Mouse (Mus musculus): Measurements from ENCODE around the gene Mboat7.

Gene Mboat7

GRCm38 (mm10) chr7:3692382-3692986 lies 839 bp downstream of the Mboat7 start, which contains the start of gene Tsen34:
TSS of gene Tsen34 (plus strand) at chr7:3692863.
- no peak for DNase-seq (ENCODE audit: low read depth, low spot score)

DNA sequence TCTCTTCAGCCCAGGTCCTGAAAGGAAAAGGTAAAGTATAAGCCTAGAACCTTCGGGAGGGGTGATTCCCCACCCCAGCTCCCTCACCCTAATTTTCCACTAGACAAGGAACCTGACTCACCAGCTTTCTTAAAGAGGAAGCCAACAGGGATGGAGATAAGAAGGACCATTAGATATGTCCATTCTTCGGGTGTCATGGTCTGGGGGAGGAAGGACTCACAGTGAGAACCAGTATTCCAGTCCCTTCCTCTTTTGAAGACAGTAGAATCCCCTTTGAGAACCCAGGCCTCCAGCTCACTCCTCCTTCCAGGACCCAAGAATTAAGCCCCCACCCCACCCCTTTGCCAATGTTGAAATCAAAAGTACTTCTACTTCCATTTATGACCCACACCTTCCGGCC lies 1.4 kb downstream of the Mboat7 start:
- DNase-seq (ENCODE audit: low read depth, low spot score), result no peak

DNA sequence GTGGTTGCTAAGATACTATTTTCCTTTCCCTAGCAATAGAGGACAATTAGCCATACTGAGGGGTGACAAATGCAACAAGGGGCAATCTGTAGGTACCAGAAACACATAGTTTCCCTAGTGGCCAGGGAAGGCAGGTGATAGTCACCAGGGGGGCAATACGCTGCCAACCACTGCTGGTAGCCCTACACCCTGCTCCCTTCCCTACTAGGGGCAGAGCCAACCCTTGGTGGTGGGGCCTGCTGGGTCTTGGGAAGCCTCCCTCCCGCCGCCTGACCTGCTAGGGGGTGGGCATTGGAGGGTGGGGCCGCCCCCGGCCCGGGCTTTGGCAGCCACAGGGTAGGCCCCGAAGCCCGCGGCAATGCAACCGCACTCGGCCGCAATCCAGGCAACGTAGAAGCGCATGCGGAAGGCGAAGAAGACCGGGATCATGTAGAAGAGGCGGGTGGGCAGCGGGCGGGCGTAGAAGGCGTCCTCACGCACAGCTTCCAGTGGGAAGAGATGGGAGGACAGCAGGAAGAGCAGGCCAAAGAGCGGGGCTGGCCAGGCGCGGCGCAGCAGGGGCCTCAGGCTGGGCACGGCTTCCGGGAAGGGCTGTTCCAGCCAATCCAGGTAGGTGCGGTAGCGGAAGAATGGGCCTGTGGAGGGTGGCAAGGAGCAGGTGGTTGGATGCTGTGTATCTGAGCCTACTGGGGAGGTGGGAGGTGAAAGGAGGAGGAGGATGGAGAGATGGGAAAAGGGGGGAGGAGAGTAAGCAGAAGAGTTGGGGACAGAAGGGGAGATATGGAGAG lies 7.7 kb downstream of the Mboat7 start:
- no peak for DNase-seq (ENCODE audit: low read depth, low spot score)

DNA sequence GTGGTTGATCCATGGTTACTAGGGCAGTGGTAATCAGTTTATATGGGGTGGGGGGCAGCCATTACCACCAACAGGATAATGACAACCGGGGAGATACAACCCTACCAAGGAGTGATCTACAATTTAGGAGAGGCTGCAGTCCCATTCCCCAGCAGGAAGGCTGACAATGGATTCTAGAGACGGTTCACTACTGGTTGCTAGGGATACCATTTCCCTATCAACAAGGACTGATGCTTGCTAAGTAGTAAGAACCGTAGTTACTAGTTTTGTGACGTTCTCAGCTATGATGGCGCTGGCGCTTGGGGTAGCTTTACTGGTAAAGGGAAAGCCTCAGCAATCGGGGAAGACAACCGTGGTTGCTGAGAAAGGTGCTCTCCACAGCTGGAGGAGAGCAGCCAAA lies 8.6 kb downstream of the Mboat7 start:
- DNase-seq (ENCODE audit: low read depth, low spot score), result no peak

- no peak for DNase-seq (ENCODE audit: low read depth, low spot score)
Observed at GRCm38 (mm10) chr7:3683908-3684550, 9.3 kb downstream of the Mboat7 start.

DNA sequence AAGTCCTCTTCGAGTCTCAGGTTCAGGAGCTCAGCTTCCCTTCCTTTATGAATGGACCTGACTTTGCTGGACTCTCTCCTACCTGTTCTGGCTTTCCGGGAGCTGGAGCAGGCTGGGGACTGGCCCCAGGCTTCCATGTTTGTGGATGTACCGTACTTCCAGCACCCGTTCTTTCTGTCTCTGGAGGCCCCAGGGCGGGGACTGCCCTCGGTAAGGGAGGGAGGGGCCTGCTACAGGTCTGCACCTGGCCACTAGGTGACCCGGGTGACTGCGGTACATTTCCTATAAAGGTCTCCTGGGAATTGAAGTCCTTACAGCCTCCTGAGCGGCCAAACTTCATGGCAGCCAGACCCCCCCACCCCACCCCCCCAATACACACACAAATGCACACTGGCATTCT lies 16.0 kb downstream of the Mboat7 start, which contains the start of gene Tmc4:
Gene Tmc4, minus strand, starts transcription at position 212 of the 400 bp plus-strand sequence.
- DNase-seq (ENCODE audit: low read depth, low spot score), result no peak

GRCm38 (mm10) chr7:3676371-3676770 lies 17.0 kb downstream of the Mboat7 start:
- no peak for DNase-seq (ENCODE audit: low read depth, low spot score)

DNA sequence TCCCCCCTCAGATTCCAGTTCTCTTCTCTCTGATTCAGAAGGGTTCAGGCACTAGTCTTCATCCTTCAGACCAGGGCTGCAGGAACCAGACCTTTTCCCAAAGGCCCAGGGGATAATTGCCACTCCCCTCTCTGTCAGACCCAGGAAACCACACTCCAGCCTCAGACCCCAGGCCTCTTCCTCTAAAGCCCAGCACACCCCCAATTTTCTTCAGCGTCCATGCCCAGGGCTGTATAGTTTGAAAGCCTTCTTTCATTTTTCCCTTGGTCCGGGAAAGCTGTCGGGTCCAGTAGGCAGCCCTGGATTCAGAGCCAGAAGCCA lies 18.1 kb downstream of the Mboat7 start:
- DNase-seq (ENCODE audit: low read depth, low spot score), result no peak

DNA sequence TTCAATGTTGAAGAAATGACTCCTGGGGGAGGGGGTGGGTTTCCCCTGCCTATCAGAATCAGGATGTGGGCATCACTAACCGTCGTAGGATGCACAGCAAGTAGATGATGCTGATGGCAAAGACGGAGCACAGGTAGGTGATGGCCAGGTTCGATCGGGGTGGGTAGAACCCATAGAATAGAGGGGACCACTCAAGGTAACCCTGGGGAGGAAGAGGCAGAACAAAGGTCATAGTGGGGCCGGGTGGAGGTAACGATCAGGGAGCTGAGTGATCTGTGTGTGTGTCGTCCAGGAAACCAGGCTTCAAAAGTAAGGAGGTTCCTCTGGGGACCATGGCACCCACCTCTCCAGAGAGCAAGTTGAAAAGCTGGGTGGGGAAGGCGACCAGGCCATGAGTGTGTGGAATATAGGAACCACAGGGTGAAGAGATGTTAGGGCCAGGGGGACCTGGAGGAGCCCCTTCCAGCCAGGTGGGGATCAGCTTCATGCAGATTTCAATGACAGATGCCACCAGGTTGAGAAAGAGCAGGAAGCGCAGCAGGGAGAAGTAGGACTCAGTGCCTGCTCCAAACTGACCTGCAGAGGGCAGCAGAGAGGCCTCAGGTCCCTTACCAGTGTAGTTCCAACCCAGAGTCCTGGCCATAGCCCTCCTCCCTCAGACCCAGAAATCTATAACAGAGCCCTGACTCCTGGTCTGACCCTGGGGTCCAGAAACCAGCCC lies 18.7 kb downstream of the Mboat7 start:
- peak; percentile 74 for DNase-seq (ENCODE audit: low read depth, low spot score)

GRCm38 (mm10) chr7:3666921-3667391 lies 26.4 kb downstream of the Mboat7 start:
- DNase-seq (ENCODE audit: low read depth, low spot score), result no peak

DNA sequence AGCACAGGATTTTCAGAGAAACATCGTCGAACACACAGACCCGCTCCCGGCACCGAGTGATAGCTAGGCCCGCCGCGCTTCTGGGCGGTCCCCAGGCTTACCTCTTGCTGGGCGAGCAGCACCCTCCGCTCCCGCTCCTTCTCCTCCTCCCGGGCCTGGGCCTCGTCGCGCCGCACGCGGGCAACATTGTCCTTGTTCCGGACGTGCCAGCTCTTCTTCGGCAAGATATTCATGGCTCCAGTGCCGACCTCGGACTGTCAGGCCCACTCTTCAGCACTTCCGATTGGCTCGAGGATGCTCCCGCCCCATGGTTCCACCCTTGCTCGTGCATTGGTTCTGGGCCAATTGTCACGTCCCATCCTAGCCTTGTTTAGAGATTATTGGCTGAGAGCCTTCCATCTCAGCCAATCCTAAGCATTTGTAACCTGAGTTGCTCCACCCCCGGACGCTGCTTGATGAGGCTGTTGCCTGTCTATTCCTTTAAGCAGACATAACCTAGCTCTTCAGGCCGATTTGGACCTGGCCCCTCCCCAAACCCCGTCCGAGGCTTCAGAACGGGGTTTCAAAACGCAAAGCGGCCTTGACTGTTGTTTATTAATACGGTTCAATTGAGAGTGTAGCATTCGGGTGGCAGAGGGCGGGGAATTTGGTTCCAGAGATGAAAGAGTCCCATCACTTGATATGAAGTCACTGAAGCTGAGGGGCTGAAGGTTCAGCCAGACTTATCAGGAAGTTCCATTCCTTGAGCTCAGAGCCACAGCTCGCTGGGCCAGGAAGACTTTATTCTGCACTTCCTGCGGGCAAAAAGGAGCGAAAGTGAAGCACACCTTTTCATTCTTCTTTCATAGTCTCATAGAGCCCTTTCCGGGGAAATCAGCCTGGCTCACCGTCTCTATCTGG lies 27.9 kb downstream of the Mboat7 start, which contains the start of gene Leng1:
Gene Leng1, minus strand, starts transcription at position 626 of the 900 bp plus-strand sequence.
- DNase-seq (ENCODE audit: low read depth, low spot score), result peak; percentile 91

- DNase-seq (ENCODE audit: low read depth, low spot score), result no peak
Observed at GRCm38 (mm10) chr7:3664524-3665214, 28.7 kb downstream of the Mboat7 start.

- DNase-seq (ENCODE audit: low read depth, low spot score), result no peak
Observed at GRCm38 (mm10) chr7:3658578-3658977, 34.7 kb downstream of the Mboat7 start.

GRCm38 (mm10) chr7:3656966-3657365 lies 36.4 kb downstream of the Mboat7 start:
- DNase-seq (ENCODE audit: low read depth, low spot score), result no peak

- no peak for DNase-seq (ENCODE audit: low read depth, low spot score)
Observed at GRCm38 (mm10) chr7:3646641-3647040, 46.7 kb downstream of the Mboat7 start.

- DNase-seq (ENCODE audit: low read depth, low spot score), result no peak
Observed at GRCm38 (mm10) chr7:3646188-3646587, 47.1 kb downstream of the Mboat7 start.

GRCm38 (mm10) chr7:3645488-3646025 lies 47.8 kb downstream of the Mboat7 start:
- DNase-seq (ENCODE audit: low read depth, low spot score), result no peak

DNA sequence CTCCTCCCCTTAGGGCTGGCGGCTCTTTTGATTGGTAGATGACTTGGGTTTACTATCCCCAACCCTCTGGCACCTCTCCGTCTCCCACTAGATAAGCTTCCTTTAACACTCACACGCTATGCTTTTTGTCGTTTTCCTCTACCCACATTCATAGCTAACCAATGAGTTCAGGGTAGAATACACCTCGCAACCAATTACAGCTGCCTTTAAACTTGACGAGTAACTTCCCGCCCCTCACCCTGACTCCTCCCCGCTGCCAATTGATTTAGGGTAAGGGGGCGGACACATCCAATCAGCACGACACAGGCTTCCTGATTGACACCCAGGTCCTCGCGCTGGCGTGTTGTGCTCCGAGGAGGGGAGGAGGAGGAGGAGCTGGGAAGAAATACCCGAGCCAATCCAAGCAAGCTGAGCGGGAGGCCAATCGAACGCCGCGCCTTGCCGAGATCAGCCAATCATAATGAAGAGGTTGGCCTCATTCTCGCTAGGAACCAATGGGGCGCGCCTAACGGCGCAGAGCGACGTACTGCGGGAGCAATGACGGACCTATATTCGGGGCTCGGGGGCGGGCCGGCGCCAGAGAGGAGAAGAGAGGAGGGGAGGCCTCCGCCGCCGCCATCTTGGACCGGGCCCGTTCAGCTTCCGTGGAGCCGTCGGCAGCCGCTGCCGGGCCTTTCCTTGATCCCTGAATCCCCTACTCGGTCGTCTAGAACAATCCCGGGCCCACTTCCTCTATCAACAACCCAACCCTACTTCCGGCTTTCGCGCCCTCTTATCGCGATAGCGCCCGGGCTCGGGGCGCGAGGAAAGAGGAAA lies 48.4 kb downstream of the Mboat7 start, which contains the start of gene Cnot3:
Gene Cnot3, plus strand, starts transcription at position 597 of the 816 bp plus-strand sequence.
- peak; percentile 97 for DNase-seq (ENCODE audit: low read depth, low spot score)

DNA sequence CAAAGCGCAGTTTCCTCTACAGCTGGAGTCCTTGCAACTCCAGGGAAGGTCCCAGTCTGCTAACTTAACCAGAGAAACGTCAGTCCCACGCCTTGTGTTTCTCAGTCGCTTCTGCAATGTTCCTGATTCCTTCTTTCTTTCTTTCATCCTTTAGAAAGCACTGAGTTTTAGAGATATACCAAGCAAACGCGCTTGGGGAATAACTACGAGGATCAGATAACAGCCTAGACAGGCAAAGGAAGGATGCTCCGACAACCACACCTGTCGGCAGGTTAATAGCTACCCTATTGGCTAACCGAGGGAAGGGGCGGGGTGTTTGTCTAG lies 49.0 kb downstream of the Mboat7 start:
- DNase-seq (ENCODE audit: low read depth, low spot score), result no peak

Measured in embryo, embryonic 11.5 days (tissue).